Mouse (Mus musculus): Measurements from ENCODE around the gene Exo5.

- no peak for TF ChIP-seq CTCF (IDR thresholded peaks at IDR 0.05; ENCODE audit: low read depth, low read length)
- TF ChIP-seq POLR2A (IDR thresholded peaks at IDR 0.05; ENCODE audit: extremely low read depth, insufficient read depth, low read length), result no peak
Measured at GRCm38 (mm10) chr4:120886811-120887210, 38.0 kb downstream of the Exo5 start.
